Mouse (Mus musculus) brain, embryonic 14.5 days (tissue): ENCODE data around the gene Asap2.

Experiments
- CTCF ChIP-seq: fragments of 200-500 bp; IDR thresholded peaks from 2 replicates; pipeline ENCODE4 v1.5.1; 2012; ENCODE audit warnings: inconsistent platforms, mild to moderate bottlenecking, moderate library complexity, borderline replicate concordance; ENCODE audit not compliant: insufficient read depth, insufficient read length; ENCODE audit errors: extremely low read depth
- POLR2A ChIP-seq: fragments of 200-500 bp; IDR thresholded peaks from 2 replicates; pipeline ENCODE4 v1.6.1; 2012; ENCODE audit warnings: mild to moderate bottlenecking, inconsistent platforms, borderline replicate concordance; ENCODE audit not compliant: poor library complexity, insufficient read depth, insufficient read length, severe bottlenecking; ENCODE audit errors: extremely low read depth

DNA sequence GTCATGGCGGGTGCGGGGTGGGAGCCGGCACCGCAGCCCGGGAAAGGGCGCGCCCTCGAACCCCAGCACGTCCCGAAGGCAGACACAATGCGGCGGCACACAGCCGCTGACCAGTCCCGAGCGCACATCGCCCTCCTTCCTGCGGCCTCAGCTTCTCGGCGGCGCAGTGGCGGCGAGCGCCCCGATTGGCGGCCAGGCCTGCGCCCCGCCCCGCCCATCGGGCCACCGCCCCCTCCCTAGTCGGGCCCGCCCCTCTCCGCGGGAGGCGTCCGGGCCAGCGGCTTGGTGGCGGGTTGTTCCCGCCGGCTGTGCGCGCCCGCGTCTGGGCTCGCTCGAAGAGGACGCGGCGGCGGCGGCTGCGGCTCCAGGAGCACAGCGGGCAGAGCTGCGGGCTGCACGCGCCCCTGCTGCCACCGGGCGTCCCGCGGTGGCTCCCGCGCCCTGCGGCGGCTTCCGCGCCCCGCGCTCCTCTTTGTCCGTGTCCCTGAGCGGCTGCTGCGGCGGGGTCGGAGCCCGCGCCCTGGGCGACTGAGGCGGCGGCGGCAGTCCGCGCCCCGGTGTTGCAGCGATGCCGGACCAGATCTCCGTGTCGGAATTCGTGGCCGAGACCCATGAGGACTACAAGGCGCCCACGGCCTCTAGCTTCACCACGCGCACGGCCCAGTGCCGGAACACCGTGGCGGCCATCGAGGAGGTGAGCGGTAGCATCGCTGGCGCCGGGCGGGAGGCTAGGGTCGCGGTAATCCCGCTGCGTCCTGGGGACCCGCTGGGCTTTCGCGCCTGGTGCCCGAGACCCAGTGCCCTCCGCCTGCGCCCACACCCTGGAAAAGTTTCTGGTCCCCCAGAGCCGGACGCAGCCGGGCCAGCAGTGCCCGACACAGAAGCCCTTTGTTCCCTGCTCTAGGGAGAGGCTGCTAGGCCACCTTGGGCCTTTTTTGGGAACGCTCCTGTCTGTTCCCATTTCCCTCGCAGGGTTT is 121.5 kb downstream of the Asap2 start:
- TF ChIP-seq POLR2A: peak; percentile 98
- TF ChIP-seq CTCF: no peak
